Mouse (Mus musculus): ENCODE measurements around the gene Olfr74.

DNA sequence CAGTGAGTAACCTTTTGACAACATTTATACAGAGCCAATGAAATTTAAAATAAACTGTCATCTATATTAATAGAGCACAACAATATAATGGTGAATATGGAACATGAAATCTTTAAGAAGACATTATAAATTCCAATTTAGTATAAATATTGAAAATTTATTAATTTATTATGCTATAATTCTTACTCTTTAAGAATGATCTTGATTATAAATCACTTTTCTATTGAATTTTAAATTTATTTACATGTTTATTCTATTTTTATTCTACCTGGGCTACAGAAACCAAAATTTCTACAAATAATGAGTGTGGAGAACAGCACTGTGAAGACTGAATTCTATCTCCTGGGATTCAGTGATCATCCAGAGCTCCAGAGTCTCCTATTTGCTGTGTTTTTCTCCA, 15.3 kb upstream of the Olfr74 start, which contains the start of gene Olfr1158:
- no peak for TF ChIP-seq CTCF (IDR thresholded peaks at IDR 0.05; ENCODE audit: borderline replicate concordance, insufficient read depth, low read length)
- TF ChIP-seq POLR2A (IDR thresholded peaks at IDR 0.05; ENCODE audit: low read depth, low read length), result no peak

Measured in embryonic fibroblast, embryonic 13.5 days (primary cell).